Mouse (Mus musculus): ENCODE data around the gene Slc22a16.
"Not testable (repeated sequence)": the region's sequence is repeated elsewhere in the genome, so short reads cannot be mapped to it uniquely, and the experiment has no call there.

Gene Slc22a16

GRCm38 (mm10) chr10:40570036-40570435 is at the start of gene Slc22a16:
Slc22a16 (plus strand) TSS chr10:40570336.
- in situ Hi-C loops (cut with MboI; ENCODE audit: low pct_unique_long_range_greater_than_20kb in 1 of 2, low sequenced_read_pairs in 2 of 2, unreplicated experiment in 1 of 2), result no loop called here

- in situ Hi-C loops (cut with MboI; ENCODE audit: low pct_unique_long_range_greater_than_20kb in 1 of 2, low sequenced_read_pairs in 2 of 2, unreplicated experiment in 1 of 2), result loop anchor here (5.0 to 10.0 kb wide), 3 partner anchors 147 to 264 kb away; partner anchors contain the start of gene Gtf3c6 (in 1 of the 2)
Measured at GRCm38 (mm10) chr10:40521579-40521978, 48.6 kb upstream of the Slc22a16 start.

- in situ Hi-C loops (cut with MboI; ENCODE audit: low pct_unique_long_range_greater_than_20kb in 1 of 2, low sequenced_read_pairs in 2 of 2, unreplicated experiment in 1 of 2), result loop anchor here (5.0 to 10.0 kb wide), 3 partner anchors 149 to 266 kb away; partner anchors contain the start of gene Gtf3c6 (in 1 of the 2)
Measured at GRCm38 (mm10) chr10:40523312-40523975, 46.7 kb upstream of the Slc22a16 start.

GRCm38 (mm10) chr10:40524032-40524806 is 45.9 kb upstream of the Slc22a16 start:
- in situ Hi-C loops (cut with MboI; ENCODE audit: low pct_unique_long_range_greater_than_20kb in 1 of 2, low sequenced_read_pairs in 2 of 2, unreplicated experiment in 1 of 2), result loop anchor here (5.0 to 10.0 kb wide), 3 partner anchors 149 to 267 kb away; partner anchors contain the start of gene Gtf3c6 (in 1 of the 2)

GRCm38 (mm10) chr10:40524991-40525390 is 45.1 kb upstream of the Slc22a16 start:
- in situ Hi-C loops (cut with MboI; ENCODE audit: low pct_unique_long_range_greater_than_20kb in 1 of 2, low sequenced_read_pairs in 2 of 2, unreplicated experiment in 1 of 2), result loop anchor here (5.0 to 10.0 kb wide), 3 partner anchors 150 to 268 kb away; partner anchors contain the start of gene Gtf3c6 (in 1 of the 2)

- in situ Hi-C loops (cut with MboI; ENCODE audit: low pct_unique_long_range_greater_than_20kb in 1 of 2, low sequenced_read_pairs in 2 of 2, unreplicated experiment in 1 of 2), result loop anchor here in 1 of 2 experiments (10.0 kb wide), 1 partner anchor 151 kb away; no protein-coding TSS in a partner anchor
Measured at GRCm38 (mm10) chr10:40525616-40526155, 44.5 kb upstream of the Slc22a16 start.

GRCm38 (mm10) chr10:40526301-40526761 is 43.8 kb upstream of the Slc22a16 start:
- in situ Hi-C loops (cut with MboI; ENCODE audit: low pct_unique_long_range_greater_than_20kb in 1 of 2, low sequenced_read_pairs in 2 of 2, unreplicated experiment in 1 of 2), result loop anchor here in 1 of 2 experiments (10.0 kb wide), 1 partner anchor 152 kb away; no protein-coding TSS in a partner anchor

- in situ Hi-C loops (cut with MboI; ENCODE audit: low pct_unique_long_range_greater_than_20kb in 1 of 2, low sequenced_read_pairs in 2 of 2, unreplicated experiment in 1 of 2), result loop anchor here in 1 of 2 experiments (10.0 kb wide), 1 partner anchor 152 kb away; no protein-coding TSS in a partner anchor
Measured at GRCm38 (mm10) chr10:40526986-40527385, 43.1 kb upstream of the Slc22a16 start.

GRCm38 (mm10) chr10:40527573-40527972 is 42.6 kb upstream of the Slc22a16 start:
- in situ Hi-C loops (cut with MboI; ENCODE audit: low pct_unique_long_range_greater_than_20kb in 1 of 2, low sequenced_read_pairs in 2 of 2, unreplicated experiment in 1 of 2), result loop anchor here in 1 of 2 experiments (10.0 kb wide), 1 partner anchor 153 kb away; no protein-coding TSS in a partner anchor

GRCm38 (mm10) chr10:40528668-40529067 is 41.5 kb upstream of the Slc22a16 start:
- in situ Hi-C loops (cut with MboI; ENCODE audit: low pct_unique_long_range_greater_than_20kb in 1 of 2, low sequenced_read_pairs in 2 of 2, unreplicated experiment in 1 of 2), result loop anchor here in 1 of 2 experiments (10.0 kb wide), 1 partner anchor 154 kb away; no protein-coding TSS in a partner anchor

- in situ Hi-C loops (cut with MboI; ENCODE audit: low pct_unique_long_range_greater_than_20kb in 1 of 2, low sequenced_read_pairs in 2 of 2, unreplicated experiment in 1 of 2), result loop anchor here in 1 of 2 experiments (10.0 kb wide), 1 partner anchor 155 kb away; no protein-coding TSS in a partner anchor
Measured at GRCm38 (mm10) chr10:40529617-40530016, 40.5 kb upstream of the Slc22a16 start.

GRCm38 (mm10) chr10:40530661-40531060 is 39.5 kb upstream of the Slc22a16 start:
- in situ Hi-C loops (cut with MboI; ENCODE audit: low pct_unique_long_range_greater_than_20kb in 1 of 2, low sequenced_read_pairs in 2 of 2, unreplicated experiment in 1 of 2), result no loop called here

GRCm38 (mm10) chr10:40532586-40532985 is 37.5 kb upstream of the Slc22a16 start:
- in situ Hi-C loops (cut with MboI; ENCODE audit: low pct_unique_long_range_greater_than_20kb in 1 of 2, low sequenced_read_pairs in 2 of 2, unreplicated experiment in 1 of 2), result not testable (repeated sequence)

GRCm38 (mm10) chr10:40541351-40541750 is 28.8 kb upstream of the Slc22a16 start:
- in situ Hi-C loops (cut with MboI; ENCODE audit: low pct_unique_long_range_greater_than_20kb in 1 of 2, low sequenced_read_pairs in 2 of 2, unreplicated experiment in 1 of 2), result no loop called here

GRCm38 (mm10) chr10:40549317-40549716 is 20.8 kb upstream of the Slc22a16 start:
- in situ Hi-C loops (cut with MboI; ENCODE audit: low pct_unique_long_range_greater_than_20kb in 1 of 2, low sequenced_read_pairs in 2 of 2, unreplicated experiment in 1 of 2), result no loop called here

- in situ Hi-C loops (cut with MboI; ENCODE audit: low pct_unique_long_range_greater_than_20kb in 1 of 2, low sequenced_read_pairs in 2 of 2, unreplicated experiment in 1 of 2), result no loop called here
Measured at GRCm38 (mm10) chr10:40551801-40552200, 18.3 kb upstream of the Slc22a16 start.

GRCm38 (mm10) chr10:40565695-40566094 is 4.4 kb upstream of the Slc22a16 start:
- in situ Hi-C loops (cut with MboI; ENCODE audit: low pct_unique_long_range_greater_than_20kb in 1 of 2, low sequenced_read_pairs in 2 of 2, unreplicated experiment in 1 of 2), result not testable (repeated sequence)

- in situ Hi-C loops (cut with MboI; ENCODE audit: low pct_unique_long_range_greater_than_20kb in 1 of 2, low sequenced_read_pairs in 2 of 2, unreplicated experiment in 1 of 2), result no loop called here
Measured at GRCm38 (mm10) chr10:40575912-40576634, 5.9 kb downstream of the Slc22a16 start.

All from mouse embryonic stem cell (cell line).